ENCODE assay signal across 8 mouse cellular contexts in the genomic region with DNA sequence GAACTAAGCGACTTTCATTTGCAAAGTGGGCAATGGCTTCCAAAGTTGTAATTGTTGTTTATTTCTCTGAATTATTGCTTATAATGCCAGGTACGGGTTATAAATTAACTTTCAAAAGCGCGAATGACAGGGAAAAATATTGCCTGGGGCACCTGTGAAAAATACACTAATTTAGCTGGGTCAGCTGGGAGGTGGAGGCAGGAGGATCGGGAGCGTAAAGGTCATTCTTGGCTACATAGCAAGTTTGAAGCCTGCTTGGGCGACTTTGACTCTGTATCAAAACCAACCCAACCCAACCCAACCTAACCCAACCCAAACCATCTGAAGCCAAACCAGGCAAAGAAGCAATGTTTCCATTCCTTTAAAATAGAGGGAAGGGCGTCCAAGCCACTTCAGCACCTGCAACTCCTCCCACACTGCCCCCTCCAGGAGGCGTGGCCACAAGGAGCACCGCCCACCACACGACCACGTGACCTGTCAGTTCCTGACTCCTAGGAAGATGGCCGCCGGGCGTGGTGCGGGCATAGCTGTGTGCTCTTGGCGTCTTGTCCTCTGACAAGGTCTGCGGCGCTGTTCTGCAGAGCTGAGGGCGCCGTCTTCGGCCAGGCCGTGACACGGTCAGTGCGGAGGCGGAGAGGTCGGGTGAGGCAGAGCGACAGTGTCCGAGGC. TPM values are rescaled to one million over a fixed set of nuclear protein-coding genes. Genes with fewer than 3 reads are reported as not detected.
DNase-seq lines count a peak whose midpoint lies in the region; ATAC-seq and TF ChIP-seq lines count a peak whose summit lies in the region.

A gene (plus strand): TSS at position 480 of the 669 bp plus-strand sequence.

- H3K27me3 ChIP-seq in E14TG2a.4 (ENCODE audit: insufficient read depth, low read length): peaks cover 8% of the 10 kb centered on the region
- H3K27me3 ChIP-seq in forebrain, embryonic 13.5 days: no peaks in the 10 kb centered on the region
- H3K27me3 ChIP-seq in liver, postnatal 0 days (ENCODE audit: insufficient read depth, low read length): no peaks in the 10 kb centered on the region
- no peaks in the 10 kb centered on the region for H3K27me3 ChIP-seq in neural tube, embryonic 14.5 days (ENCODE audit: control insufficient read depth, insufficient read depth, low read length)

- intact Hi-C loops in heart, postnatal 10 days (cut with DNase I): no loop called here

- peak; percentile 95 for ATAC-seq in forebrain, embryonic 13.5 days
- ATAC-seq in liver, postnatal 0 days: peak; percentile 94
- peak; percentile 93 for ATAC-seq in neural tube, embryonic 14.5 days (ENCODE audit: low read depth)

- DNase-seq in c-Kit-positive CD71-positive TER-119-positive erythroid progenitor cells, embryonic 14.5 days (ENCODE audit: low spot score): peak; percentile 91
- peak; percentile 95 to 99 for DNase-seq in heart, postnatal 10 days
- DNase-seq in large intestine, adult 2 months (ENCODE audit: low read depth, low spot score): peak; percentile 81
- DNase-seq in liver, postnatal 0 days: peak; percentile 98
- peak; percentile 100 for DNase-seq in testis, postnatal 10 days (ENCODE audit: low spot score)

- WGBS in forebrain, embryonic 13.5 days: 17% methylated on average over 29 of the region's 29 CpGs
- WGBS in large intestine, adult 2 months: 5% methylated on average over 29 of the region's 29 CpGs
- WGBS in liver, postnatal 0 days (ENCODE audit: insufficient replicate concordance): 16% methylated on average over 26 of the region's 29 CpGs
- WGBS in neural tube, embryonic 14.5 days: 16% methylated on average over 27 of the region's 29 CpGs

- peak within 1 kb of the TSS; percentile 91 for H3K4me3 ChIP-seq in E14TG2a.4 (replicated peaks; ENCODE audit: low read length)
- H3K4me3 ChIP-seq in forebrain, embryonic 13.5 days: peak within 1 kb of the TSS; percentile 83
- H3K4me3 ChIP-seq in liver, postnatal 0 days (ENCODE audit: low read depth, low read length): peak within 1 kb of the TSS; percentile 88
- H3K4me3 ChIP-seq in neural tube, embryonic 14.5 days (ENCODE audit: low read depth, low read length): peak within 1 kb of the TSS; percentile 74

- H3K36me3 ChIP-seq in E14TG2a.4 (ENCODE audit: insufficient read depth, low read length): no peaks in the 10 kb centered on the region
- no peaks in the 10 kb centered on the region for H3K36me3 ChIP-seq in forebrain, embryonic 13.5 days (ENCODE audit: poor library complexity, severe bottlenecking)
- no peaks in the 10 kb centered on the region for H3K36me3 ChIP-seq in liver, postnatal 0 days (replicated peaks; ENCODE audit: insufficient read depth, low read length)
- H3K36me3 ChIP-seq in neural tube, embryonic 14.5 days (ENCODE audit: control insufficient read depth, insufficient read depth, low read length): no peaks in the 10 kb centered on the region

- TF ChIP-seq CTCF in E14TG2a.4 (conservative IDR thresholded peaks at IDR 0.05; ENCODE audit: low read length): no peak
- TF ChIP-seq CTCF in liver, postnatal 0 days (IDR thresholded peaks at IDR 0.05; ENCODE audit: low read depth): peak; percentile 42

- peak within 1 kb of the TSS; percentile 87 for H3K9ac ChIP-seq in forebrain, embryonic 13.5 days
- H3K9ac ChIP-seq in liver, postnatal 0 days (replicated peaks): peak within 1 kb of the TSS; percentile 81
- H3K9ac ChIP-seq in neural tube, embryonic 14.5 days (replicated peaks; ENCODE audit: low read depth, low read length): peak within 1 kb of the TSS; percentile 88

- H3K4me2 ChIP-seq in forebrain, embryonic 13.5 days: peak within 1 kb of the TSS; percentile 60
- H3K4me2 ChIP-seq in liver, postnatal 0 days (ENCODE audit: low read depth, low read length): peak within 1 kb of the TSS; percentile 86
- peak within 1 kb of the TSS; percentile 46 for H3K4me2 ChIP-seq in neural tube, embryonic 14.5 days (ENCODE audit: low read depth, low read length)

- no peak for TF ChIP-seq EP300 in liver, postnatal 0 days (IDR thresholded peaks at IDR 0.05; ENCODE audit: low read depth)

- peak within 1 kb of the TSS; percentile 93 for H3K27ac ChIP-seq in forebrain, embryonic 13.5 days
- peak within 1 kb of the TSS; percentile 89 for H3K27ac ChIP-seq in liver, postnatal 0 days (ENCODE audit: low read depth)
- H3K27ac ChIP-seq in neural tube, embryonic 14.5 days (ENCODE audit: low read depth, low read length): peak within 1 kb of the TSS; percentile 90

- peaks cover 9% of the 10 kb centered on the region; the same call in 1 of the 2 replicates for H3K4me1 ChIP-seq in E14TG2a.4 (replicated peaks; ENCODE audit: low read depth, low read length)
- peaks cover 14% of the 10 kb centered on the region for H3K4me1 ChIP-seq in forebrain, embryonic 13.5 days
- H3K4me1 ChIP-seq in liver, postnatal 0 days (ENCODE audit: insufficient read depth): peaks cover 21% of the 10 kb centered on the region
- 0 out of 2 replicates have a peak, but pooled peaks cover 5% of the 10 kb centered on the region for H3K4me1 ChIP-seq in neural tube, embryonic 14.5 days (ENCODE audit: control insufficient read depth, insufficient read depth, low read length)

- no peaks in the 10 kb centered on the region for H3K9me3 ChIP-seq in E14TG2a.4 (ENCODE audit: low read length)
- no peaks in the 10 kb centered on the region for H3K9me3 ChIP-seq in forebrain, embryonic 13.5 days (replicated peaks)
- H3K9me3 ChIP-seq in liver, postnatal 0 days (ENCODE audit: low read length): no peaks in the 10 kb centered on the region
- H3K9me3 ChIP-seq in neural tube, embryonic 14.5 days (ENCODE audit: control insufficient read depth, low read length): no peaks in the 10 kb centered on the region

RNA-seq across cellular contexts. Expression of the gene that starts here (rescaled TPM):
- 72.4 and 88.3 TPM in 2 replicates for polyA plus RNA-seq in forebrain, embryonic 13.5 days (2015; fragmentation: Nextera tagmentation; extraction: Ambion mirVana)
- total RNA-seq in heart, postnatal 10 days (2021): 100 to 1,000 TPM; 106 to 116 TPM
- polyA plus RNA-seq in large intestine, adult 2 months (2012; rRNA removed): 8.7 and 18.7 TPM in 2 replicates
- 3.7 and 4.4 TPM in 2 replicates for polyA plus RNA-seq in liver, postnatal 0 days (2015; fragmentation: Nextera tagmentation; extraction: Ambion mirVana)
- 171 and 197 TPM in 2 replicates for polyA plus RNA-seq in neural tube, embryonic 14.5 days (2014; fragmentation: Nextera tagmentation; extraction: Ambion mirVana)

Comparison
In these comparisons a context has a peak if more than half of its experiments do, and no peak if none do; other contexts are left out.
1. Peak in every context shown above with its lines: DNase-seq, ATAC-seq, H3K4me3 ChIP-seq and H3K27ac ChIP-seq.